Mouse (Mus musculus): Measurements from ENCODE around the gene Matn1. TPM values are rescaled to one million over a fixed set of nuclear protein-coding genes. Genes with fewer than 3 reads are reported as not detected.

The Matn1 gene
- polyA plus RNA-seq (2017; shearing (Covaris generic)), result not detected

DNA sequence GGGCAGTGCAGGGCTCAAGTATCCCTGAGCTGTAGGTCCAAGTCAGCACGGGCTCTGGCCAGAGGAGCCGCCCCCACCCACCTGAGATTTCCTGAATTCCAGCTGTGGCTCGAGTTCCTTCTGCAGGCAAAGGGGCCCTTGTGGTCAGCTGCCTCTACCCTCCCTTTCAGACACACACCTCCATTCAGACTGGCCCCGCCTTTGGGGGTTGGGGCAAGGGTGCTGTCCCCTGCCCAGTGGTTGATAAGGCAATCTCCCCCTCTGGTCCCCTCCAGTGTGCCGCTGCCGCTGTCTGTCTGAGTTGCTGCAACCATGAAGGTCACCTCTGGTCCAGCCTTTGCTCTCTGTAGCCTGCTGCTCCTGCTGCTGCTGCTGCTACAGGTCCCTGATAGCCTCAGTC, at the start of gene Matn1:
TSS of gene Matn1 (plus strand) at position 274 of the 400 bp plus-strand sequence.

DNA sequence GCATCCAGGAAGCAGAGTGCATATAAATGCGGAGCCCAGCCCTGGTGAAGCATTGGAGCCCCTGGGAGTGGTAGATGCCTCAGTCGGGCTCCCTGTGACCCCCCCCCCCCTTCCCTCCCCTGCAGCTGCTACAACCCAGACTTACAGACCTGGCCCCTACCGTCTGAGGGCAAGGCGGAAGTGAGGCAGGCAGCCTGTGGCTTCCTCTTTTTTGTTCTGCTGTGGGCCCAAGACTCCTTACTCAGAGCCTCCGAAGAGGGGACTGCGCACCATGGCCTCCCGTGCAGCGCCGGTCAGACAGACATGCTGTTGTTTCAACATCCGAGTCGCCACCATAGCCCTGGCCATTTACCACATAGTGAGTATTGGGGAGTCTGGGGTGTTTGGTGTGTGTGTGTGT, 31.1 kb upstream of the Matn1 start, which contains the start of gene Laptm5:
TSS of gene Laptm5 (plus strand) at position 49 of the 400 bp plus-strand sequence.

Other genes with a start within 250 kb of the Matn1 start
- gene Sdc3, start 151.8 kb upstream of the Matn1 start, polyA plus RNA-seq (2017; shearing (Covaris generic)), result 7.9 TPM
- 1,208 TPM for gene Laptm5, start 31.3 kb upstream of the Matn1 start, polyA plus RNA-seq (2017; shearing (Covaris generic))